Mouse (Mus musculus): ENCODE results near the gene Cinp. TPM values are rescaled to one million over a fixed set of nuclear protein-coding genes. Genes with fewer than 3 reads are reported as not detected.

The Cinp gene
- polyA plus RNA-seq, 2 experiments, result 74.8 to 77.6 TPM

DNA sequence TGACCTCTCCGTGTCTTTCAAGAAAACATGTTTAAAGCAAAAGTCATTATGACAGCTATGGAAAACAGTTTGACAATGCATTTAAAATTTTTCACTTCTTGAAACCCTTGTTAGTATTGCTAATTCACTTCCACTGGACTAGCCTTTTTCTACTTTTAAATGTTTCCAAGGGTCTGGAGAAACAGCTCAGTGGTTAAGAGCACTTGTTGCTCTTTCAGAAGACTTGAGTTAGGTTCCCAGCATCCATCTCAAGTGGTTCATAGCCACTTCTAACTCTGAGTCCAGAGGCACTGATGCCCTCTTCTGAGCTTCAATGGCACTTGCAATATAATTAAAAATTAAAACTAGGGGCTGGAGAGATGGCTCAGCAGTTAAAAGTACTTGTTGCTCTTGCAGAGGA, 2.9 kb upstream of the Cinp start:
- Histone ChIP-seq H3K4me3 (replicated peaks; ENCODE audit: low read length) (no peak overlapping the region), H3K4me1 (ENCODE audit: control insufficient read depth, insufficient read depth, low read length) (peaks cover 11% of the 10 kb centered on the region), H3K9me3 (ENCODE audit: control insufficient read depth, low read length) (no peaks in the 10 kb centered on the region), H3K27ac (replicated peaks; ENCODE audit: low read depth, low read length) (no peak overlapping the region), H3K27me3 (ENCODE audit: control insufficient read depth, insufficient read depth, low read length) (no peaks in the 10 kb centered on the region), H3K4me2 (replicated peaks; ENCODE audit: low read depth, low read length, severe bottlenecking) (no peak overlapping the region), H3K9ac (ENCODE audit: low read depth, low read length, severe bottlenecking) (no peak overlapping the region), H3K36me3 (ENCODE audit: control insufficient read depth, insufficient read depth, low read length) (0 out of 2 replicates have a peak, but pooled peaks cover 4% of the 10 kb centered on the region)
- DNase-seq (ENCODE audit: low spot score) (no peak), ATAC-seq (ENCODE audit: low FRiP score, low read depth) (no peak)
- WGBS, result 89% methylated on average over 1 of the region's 1 CpGs
- no peak for TF ChIP-seq POLR2A (IDR thresholded peaks at IDR 0.05; ENCODE audit: borderline replicate concordance, extremely low read depth, insufficient read depth, insufficient read length)

DNA sequence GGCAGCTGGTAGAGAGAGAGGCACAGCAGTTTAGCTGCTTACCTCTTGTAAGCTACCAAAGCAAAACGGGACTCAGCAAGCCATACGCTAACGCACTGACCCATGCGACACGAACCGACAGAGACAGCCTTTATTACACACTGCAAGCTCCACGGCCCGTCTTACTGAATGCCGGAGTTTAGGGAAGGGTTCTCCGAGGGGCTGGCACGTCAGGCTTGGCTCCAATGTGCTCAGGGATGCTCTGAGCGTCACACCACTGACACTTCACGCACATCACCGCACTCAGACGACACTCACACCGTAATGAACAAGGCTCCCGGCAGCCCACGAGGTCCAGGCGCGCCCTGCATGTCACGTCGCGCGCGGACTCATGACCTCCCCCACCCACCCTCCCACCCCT, 339 bp downstream of the Cinp start:
- Histone ChIP-seq H3K4me1 (ENCODE audit: control insufficient read depth, insufficient read depth, low read length) (peaks cover 11% of the 10 kb centered on the region), H3K9ac (ENCODE audit: low read depth, low read length, severe bottlenecking) (peak overlapping the region; percentile 75), H3K27me3 (ENCODE audit: control insufficient read depth, insufficient read depth, low read length) (no peaks in the 10 kb centered on the region), H3K4me2 (replicated peaks; ENCODE audit: low read depth, low read length, severe bottlenecking) (peak overlapping the region; percentile 91), H3K4me3 (replicated peaks; ENCODE audit: low read length) (peak overlapping the region; percentile 79), H3K36me3 (ENCODE audit: control insufficient read depth, insufficient read depth, low read length) (peaks cover 3% of the 10 kb centered on the region; the same call in 1 of the 2 replicates), H3K27ac (replicated peaks; ENCODE audit: low read depth, low read length) (no peak overlapping the region), H3K9me3 (ENCODE audit: control insufficient read depth, low read length) (no peaks in the 10 kb centered on the region)
- DNase-seq (ENCODE audit: low spot score) (no peak), ATAC-seq (ENCODE audit: low FRiP score, low read depth) (peak; percentile 17)
- under 1% methylated on average over 20 of the region's 25 CpGs for WGBS
- no peak for TF ChIP-seq POLR2A (IDR thresholded peaks at IDR 0.05; ENCODE audit: borderline replicate concordance, extremely low read depth, insufficient read depth, insufficient read length)

DNA sequence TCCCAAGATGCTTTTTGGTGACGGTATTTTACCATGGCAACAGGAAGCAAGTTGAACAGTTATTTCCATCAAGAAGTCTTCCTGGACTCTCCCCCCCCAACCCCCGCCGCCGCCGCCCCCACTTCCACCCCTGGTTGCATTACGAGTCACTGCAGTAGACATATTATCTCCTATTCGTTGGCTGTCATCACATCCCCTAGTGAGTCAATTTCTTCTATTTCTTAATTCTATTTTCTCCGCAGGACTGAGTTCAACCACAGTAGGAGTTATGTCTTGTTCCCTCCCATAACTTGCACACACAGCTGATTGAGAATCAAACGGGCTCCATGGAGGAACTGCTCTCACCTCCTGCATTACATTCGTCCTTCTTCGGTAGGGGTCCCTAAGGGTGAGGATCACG, 839 bp downstream of the Cinp start:
- H3K36me3 ChIP-seq (ENCODE audit: control insufficient read depth, insufficient read depth, low read length), result peaks cover 5% of the 10 kb centered on the region; the same call in 1 of the 2 replicates
- peak overlapping the region; percentile 91 for H3K4me2 ChIP-seq (replicated peaks; ENCODE audit: low read depth, low read length, severe bottlenecking)
- H3K27me3 ChIP-seq (ENCODE audit: control insufficient read depth, insufficient read depth, low read length), result no peaks in the 10 kb centered on the region
- H3K4me3 ChIP-seq (replicated peaks; ENCODE audit: low read length), result peak overlapping the region; percentile 79
- TF ChIP-seq POLR2A (IDR thresholded peaks at IDR 0.05; ENCODE audit: borderline replicate concordance, extremely low read depth, insufficient read depth, insufficient read length), result no peak
- ATAC-seq (ENCODE audit: low FRiP score, low read depth) (no peak), DNase-seq (ENCODE audit: low spot score) (no peak)
- peaks cover 11% of the 10 kb centered on the region for H3K4me1 ChIP-seq (ENCODE audit: control insufficient read depth, insufficient read depth, low read length)
- WGBS, result 47% methylated on average over 12 of the region's 12 CpGs
- H3K9me3 ChIP-seq (ENCODE audit: control insufficient read depth, low read length), result no peaks in the 10 kb centered on the region
- peak overlapping the region; percentile 75 for H3K9ac ChIP-seq (ENCODE audit: low read depth, low read length, severe bottlenecking)
- no peak overlapping the region for H3K27ac ChIP-seq (replicated peaks; ENCODE audit: low read depth, low read length)

DNA sequence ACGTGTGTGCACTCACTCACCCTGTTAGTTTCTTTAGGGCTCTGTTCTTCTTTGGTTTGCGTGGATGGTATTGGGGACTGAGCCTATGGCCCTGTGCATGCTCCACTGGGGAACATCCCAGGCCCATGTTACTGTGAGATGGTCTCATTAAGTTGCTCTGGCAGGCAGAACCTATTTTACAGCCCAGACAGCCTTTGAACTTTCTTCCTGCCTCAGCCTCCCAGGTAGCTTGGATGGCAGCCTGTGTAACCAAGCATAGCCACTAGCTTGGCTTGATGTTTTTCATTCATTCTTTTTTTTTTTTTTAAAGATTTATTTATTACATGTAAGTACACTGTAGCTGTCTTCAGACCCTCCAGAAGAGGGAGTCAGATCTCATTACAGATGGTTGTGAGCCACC, 3.7 kb downstream of the Cinp start:
- Histone ChIP-seq H3K27me3 (ENCODE audit: control insufficient read depth, insufficient read depth, low read length) (no peaks in the 10 kb centered on the region), H3K9ac (ENCODE audit: low read depth, low read length, severe bottlenecking) (no peak overlapping the region), H3K4me1 (ENCODE audit: control insufficient read depth, insufficient read depth, low read length) (peaks cover 11% of the 10 kb centered on the region), H3K27ac (replicated peaks; ENCODE audit: low read depth, low read length) (no peak overlapping the region), H3K36me3 (ENCODE audit: control insufficient read depth, insufficient read depth, low read length) (peaks cover 21% of the 10 kb centered on the region), H3K4me2 (replicated peaks; ENCODE audit: low read depth, low read length, severe bottlenecking) (no peak overlapping the region), H3K9me3 (ENCODE audit: control insufficient read depth, low read length) (no peaks in the 10 kb centered on the region), H3K4me3 (replicated peaks; ENCODE audit: low read length) (no peak overlapping the region)
- DNase-seq (ENCODE audit: low spot score) (no peak), ATAC-seq (ENCODE audit: low FRiP score, low read depth) (no peak)
- 93% methylated on average over 2 of the region's 2 CpGs for WGBS
- TF ChIP-seq POLR2A (IDR thresholded peaks at IDR 0.05; ENCODE audit: borderline replicate concordance, extremely low read depth, insufficient read depth, insufficient read length), result no peak

DNA sequence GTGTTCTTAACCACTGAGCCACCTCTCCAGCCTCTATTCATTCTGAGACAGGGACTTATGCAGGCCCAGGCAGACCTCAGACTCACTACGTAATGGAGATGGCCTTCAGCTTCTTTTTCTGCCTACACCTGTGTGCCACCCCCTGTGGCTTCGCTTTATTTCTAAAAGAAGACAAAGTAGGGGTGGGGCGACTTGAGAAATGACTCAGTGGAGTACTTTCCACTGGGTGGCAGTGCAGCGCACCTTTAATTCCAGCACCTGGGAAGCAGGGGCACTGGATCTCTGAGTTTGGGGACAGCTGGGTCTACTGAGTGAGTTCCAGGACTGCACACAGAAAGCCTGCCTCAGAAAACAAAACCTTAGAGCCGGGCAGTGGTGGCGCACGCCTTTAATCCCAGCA, 6.7 kb downstream of the Cinp start:
- Histone ChIP-seq H3K27me3 (ENCODE audit: control insufficient read depth, insufficient read depth, low read length) (no peaks in the 10 kb centered on the region), H3K9ac (ENCODE audit: low read depth, low read length, severe bottlenecking) (no peak overlapping the region), H3K4me3 (replicated peaks; ENCODE audit: low read length) (no peak overlapping the region), H3K4me1 (ENCODE audit: control insufficient read depth, insufficient read depth, low read length) (no peaks in the 10 kb centered on the region), H3K4me2 (replicated peaks; ENCODE audit: low read depth, low read length, severe bottlenecking) (no peak overlapping the region), H3K27ac (replicated peaks; ENCODE audit: low read depth, low read length) (no peak overlapping the region), H3K36me3 (ENCODE audit: control insufficient read depth, insufficient read depth, low read length) (peaks cover 43% of the 10 kb centered on the region), H3K9me3 (ENCODE audit: control insufficient read depth, low read length) (no peaks in the 10 kb centered on the region)
- TF ChIP-seq POLR2A (IDR thresholded peaks at IDR 0.05; ENCODE audit: borderline replicate concordance, extremely low read depth, insufficient read depth, insufficient read length), result no peak
- DNase-seq (ENCODE audit: low spot score), result no peak
- ATAC-seq (ENCODE audit: low FRiP score, low read depth), result no peak
- 87% methylated on average over 7 of the region's 7 CpGs for WGBS

DNA sequence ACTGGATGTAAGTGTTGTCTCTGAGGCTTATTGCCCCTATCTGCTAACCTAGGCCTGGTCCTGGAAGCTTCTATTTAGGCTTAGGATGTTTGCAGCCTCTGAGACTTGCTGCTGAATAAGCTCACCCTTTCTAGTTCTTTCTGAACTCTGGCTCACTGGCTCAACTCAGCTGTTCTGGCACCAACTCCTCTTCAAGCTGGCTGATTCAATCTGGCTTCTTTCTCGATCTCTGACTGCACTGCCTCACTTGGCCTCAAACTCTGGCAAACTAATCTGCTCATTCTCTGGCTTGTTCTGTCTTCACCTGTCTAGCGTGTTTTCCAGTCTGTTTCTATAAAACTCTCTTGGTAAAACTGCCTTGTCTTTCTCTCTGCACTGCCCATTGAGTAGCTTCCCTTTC, 13.6 kb downstream of the Cinp start:
- DNase-seq (ENCODE audit: low spot score) (no peak), ATAC-seq (ENCODE audit: low FRiP score, low read depth) (no peak)
- Histone ChIP-seq H3K36me3 (ENCODE audit: control insufficient read depth, insufficient read depth, low read length) (peaks cover 83% of the 10 kb centered on the region), H3K27ac (replicated peaks; ENCODE audit: low read depth, low read length) (no peak overlapping the region), H3K4me3 (replicated peaks; ENCODE audit: low read length) (no peak overlapping the region), H3K27me3 (ENCODE audit: control insufficient read depth, insufficient read depth, low read length) (no peaks in the 10 kb centered on the region), H3K4me2 (replicated peaks; ENCODE audit: low read depth, low read length, severe bottlenecking) (no peak overlapping the region), H3K9ac (ENCODE audit: low read depth, low read length, severe bottlenecking) (no peak overlapping the region), H3K4me1 (ENCODE audit: control insufficient read depth, insufficient read depth, low read length) (no peaks in the 10 kb centered on the region), H3K9me3 (ENCODE audit: control insufficient read depth, low read length) (no peaks in the 10 kb centered on the region)
- WGBS, result 88% methylated on average over 2 of the region's 2 CpGs
- no peak for TF ChIP-seq POLR2A (IDR thresholded peaks at IDR 0.05; ENCODE audit: borderline replicate concordance, extremely low read depth, insufficient read depth, insufficient read length)

All from limb, embryonic 14.5 days (tissue).